Mouse (Mus musculus) bone marrow macrophage, adult 2 months (primary cell): ENCODE results near the gene Apbb2.

Source experiments
- CTCF ChIP-seq: IDR thresholded peaks from 2 replicates; pipeline ENCODE4 v1.5.1; 2012; ENCODE audit warnings: low read depth, mild to moderate bottlenecking, low read length, moderate library complexity
- POLR2A ChIP-seq: IDR thresholded peaks from 2 replicates; pipeline ENCODE4 v1.6.1; 2012; ENCODE audit warnings: mild to moderate bottlenecking, low read depth, low read length, borderline replicate concordance

DNA sequence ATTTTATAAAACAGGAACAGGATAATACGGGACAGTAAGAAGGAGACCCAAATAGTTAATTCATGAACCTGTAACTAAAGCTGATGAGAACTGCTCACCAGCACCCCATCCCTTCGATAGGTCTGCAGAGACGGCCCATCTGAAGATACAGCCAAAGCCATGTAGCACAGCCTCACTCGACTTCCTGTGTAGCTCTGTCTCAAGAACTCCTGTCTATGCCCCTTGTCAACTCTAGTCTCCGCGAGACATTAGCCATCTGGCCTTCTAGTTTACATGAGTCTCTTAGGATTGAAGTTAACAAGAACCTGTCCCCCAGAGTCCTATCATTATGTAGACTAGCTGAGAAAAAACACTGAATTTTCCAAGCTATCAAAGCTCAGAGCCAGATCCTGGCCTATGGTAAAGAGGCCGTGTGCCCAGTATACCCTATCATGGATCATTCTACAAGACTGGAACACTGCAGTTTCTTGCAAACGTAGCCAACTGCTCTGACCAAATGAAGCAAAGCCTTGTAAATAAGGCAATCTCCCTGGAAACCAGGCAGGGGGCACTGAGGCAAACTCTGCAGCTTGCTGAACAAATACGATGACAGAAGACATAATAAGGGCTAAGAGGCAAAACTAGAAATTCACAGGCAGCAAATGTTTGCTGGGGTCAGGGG, 49.3 kb downstream of the Apbb2 start:
- TF ChIP-seq CTCF (no peak), POLR2A (no peak)
